10 mouse cellular contexts compared by ENCODE assay signal in the genomic region with DNA sequence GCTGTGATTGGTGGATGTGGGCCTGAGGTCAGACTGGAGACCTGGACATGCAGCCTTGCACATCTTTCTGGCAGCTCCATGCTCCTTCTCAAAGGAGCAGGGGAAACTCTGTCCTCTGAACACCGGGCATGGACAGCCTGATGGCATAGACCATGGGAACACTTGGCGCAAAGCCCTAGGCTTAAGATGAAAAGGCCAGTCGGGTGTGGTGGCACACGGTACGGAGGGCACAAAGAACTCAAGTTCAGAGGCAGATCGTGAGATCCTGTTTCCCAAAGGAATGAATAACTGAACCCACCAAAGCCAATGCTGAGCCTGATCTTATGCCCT. TPM values are rescaled to one million over a fixed set of nuclear protein-coding genes. Genes with fewer than 3 reads are reported as not detected.
DNase-seq lines count a peak whose midpoint lies in the region; ATAC-seq and TF ChIP-seq lines count a peak whose summit lies in the region.
"Had no signal": no experiment of that assay in that cellular context is flagged by ENCODE, and none has a peak within 500 bp of the region (broad histone marks: within the 10 kb centered on the region; RNA-seq: fewer than 3 reads in every experiment).

No protein-coding gene starts in this region.

- no peaks in the 10 kb centered on the region for H3K27me3 ChIP-seq in heart, embryonic 15.5 days
- H3K27me3 ChIP-seq in midbrain, embryonic 13.5 days = no peaks in the 10 kb centered on the region
- no peaks in the 10 kb centered on the region for H3K27me3 ChIP-seq in midbrain, embryonic 14.5 days (ENCODE audit: control insufficient read depth, insufficient read depth, low read length)
- no peaks in the 10 kb centered on the region for H3K27me3 ChIP-seq in intestine, postnatal 0 days (replicated peaks; ENCODE audit: control insufficient read depth, insufficient read depth, low read length)
- H3K27me3 ChIP-seq: hindbrain, embryonic 15.5 days; midbrain, embryonic 12.5 days had no signal

- H3K27ac ChIP-seq in heart, embryonic 15.5 days = peak overlapping the region; percentile 56
- no peak overlapping the region for H3K27ac ChIP-seq in midbrain, embryonic 13.5 days
- no peak overlapping the region for H3K27ac ChIP-seq in midbrain, embryonic 14.5 days (replicated peaks; ENCODE audit: low read depth, low read length)
- no peak overlapping the region for H3K27ac ChIP-seq in intestine, postnatal 0 days (ENCODE audit: low read depth, low read length)
- H3K27ac ChIP-seq: hindbrain, embryonic 15.5 days; midbrain, embryonic 12.5 days had no signal

- H3K36me3 ChIP-seq in heart, embryonic 15.5 days = no peaks in the 10 kb centered on the region
- H3K36me3 ChIP-seq in midbrain, embryonic 13.5 days = no peaks in the 10 kb centered on the region
- H3K36me3 ChIP-seq in midbrain, embryonic 14.5 days (ENCODE audit: control insufficient read depth, insufficient read depth, low read length) = no peaks in the 10 kb centered on the region
- no peaks in the 10 kb centered on the region for H3K36me3 ChIP-seq in intestine, postnatal 0 days (ENCODE audit: control insufficient read depth, insufficient read depth)
- H3K36me3 ChIP-seq: hindbrain, embryonic 15.5 days; midbrain, embryonic 12.5 days had no signal

- H3K4me1 ChIP-seq in heart, embryonic 15.5 days (replicated peaks) = peaks cover 58% of the 10 kb centered on the region
- H3K4me1 ChIP-seq in midbrain, embryonic 13.5 days (replicated peaks) = peaks cover 6% of the 10 kb centered on the region
- H3K4me1 ChIP-seq in midbrain, embryonic 14.5 days (ENCODE audit: control insufficient read depth, insufficient read depth, low read length) = no peaks in the 10 kb centered on the region
- peaks cover 8% of the 10 kb centered on the region; the same call in 1 of the 2 replicates for H3K4me1 ChIP-seq in intestine, postnatal 0 days (replicated peaks; ENCODE audit: control insufficient read depth, insufficient read depth, low read length)

- 64% methylated on average over 6 of the region's 6 CpGs for WGBS in heart, embryonic 15.5 days
- WGBS in midbrain, embryonic 13.5 days = 94% methylated on average over 6 of the region's 6 CpGs
- 91% methylated on average over 6 of the region's 6 CpGs for whole genome bisulfite sequencing in midbrain, embryonic 14.5 days
- 74% methylated on average over 6 of the region's 6 CpGs for WGBS in intestine, postnatal 0 days

- no peak for DNase-seq in heart, postnatal 14 days
- no peak for DNase-seq in midbrain, embryonic 14.5 days
- no peak for DNase-seq in ovary, adult 18-20 months (ENCODE audit: low spot score)
- DNase-seq in left cerebral cortex, adult 18-20 months (ENCODE audit: low spot score in 2 of 2) = no peak
- DNase-seq: thymus, postnatal 25 days had no signal

- H3K9me3 ChIP-seq in heart, embryonic 15.5 days (replicated peaks) = no peaks in the 10 kb centered on the region
- H3K9me3 ChIP-seq in midbrain, embryonic 13.5 days = no peaks in the 10 kb centered on the region
- H3K9me3 ChIP-seq in midbrain, embryonic 14.5 days (ENCODE audit: control insufficient read depth, low read length) = no peaks in the 10 kb centered on the region
- H3K9me3 ChIP-seq in intestine, postnatal 0 days (ENCODE audit: control insufficient read depth) = no peaks in the 10 kb centered on the region
- H3K9me3 ChIP-seq: hindbrain, embryonic 15.5 days; midbrain, embryonic 12.5 days had no signal

- H3K4me2 ChIP-seq in heart, embryonic 15.5 days = no peak overlapping the region
- H3K4me2 ChIP-seq in midbrain, embryonic 13.5 days (replicated peaks) = no peak overlapping the region
- no peak overlapping the region for H3K4me2 ChIP-seq in midbrain, embryonic 14.5 days (ENCODE audit: low read length)
- H3K4me2 ChIP-seq in intestine, postnatal 0 days (replicated peaks; ENCODE audit: low read depth) = no peak overlapping the region
- H3K4me2 ChIP-seq: hindbrain, embryonic 15.5 days; midbrain, embryonic 12.5 days had no signal

- H3K9ac ChIP-seq in heart, embryonic 15.5 days = no peak overlapping the region
- no peak overlapping the region for H3K9ac ChIP-seq in midbrain, embryonic 13.5 days (replicated peaks)
- no peak overlapping the region for H3K9ac ChIP-seq in midbrain, embryonic 14.5 days (replicated peaks; ENCODE audit: low read length)
- H3K9ac ChIP-seq in intestine, postnatal 0 days (ENCODE audit: low read depth, low read length) = no peak overlapping the region
- H3K9ac ChIP-seq: hindbrain, embryonic 15.5 days; midbrain, embryonic 12.5 days had no signal

- TF ChIP-seq CTCF in intestine, postnatal 0 days (IDR thresholded peaks at IDR 0.05; ENCODE audit: low read depth) = no peak

- no peak overlapping the region for H3K4me3 ChIP-seq in heart, embryonic 15.5 days
- no peak overlapping the region for H3K4me3 ChIP-seq in midbrain, embryonic 13.5 days (replicated peaks)
- H3K4me3 ChIP-seq in midbrain, embryonic 14.5 days (replicated peaks; ENCODE audit: low read depth, low read length) = no peak overlapping the region
- H3K4me3 ChIP-seq in intestine, postnatal 0 days (ENCODE audit: low read depth, low read length) = no peak overlapping the region
- H3K4me3 ChIP-seq: hindbrain, embryonic 15.5 days; midbrain, embryonic 12.5 days had no signal

- no peak for ATAC-seq in heart, embryonic 15.5 days (replicated peaks; ENCODE audit: insufficient number of reproducible peaks, insufficient read depth, low FRiP score, low read depth)
- 0 out of 2 replicates have a peak, but pooled peaks have one; percentile 18 for ATAC-seq in midbrain, embryonic 13.5 days
- no peak for ATAC-seq in midbrain, embryonic 14.5 days (ENCODE audit: low FRiP score, low TSS enrichment)
- peak; percentile 5; the same call in 1 of the 2 replicates for ATAC-seq in intestine, postnatal 0 days

- intact Hi-C loops in heart, postnatal 14 days (cut with DNase I) = no loop called here

RNA-seq across cellular contexts. Expression of gene Tgoln1, which starts 43.6 kb away (rescaled TPM):
- 22.7 and 24.4 TPM in 2 replicates for polyA plus RNA-seq in heart, embryonic 15.5 days (2015; fragmentation: Nextera tagmentation; extraction: Ambion mirVana)
- total RNA-seq in heart, postnatal 14 days (2021) = 10 to 100 TPM; 46.4 to 47.6 TPM
- 39.6 and 41.2 TPM in 2 replicates for polyA plus RNA-seq in midbrain, embryonic 13.5 days (2015; fragmentation: Nextera tagmentation; extraction: Ambion mirVana)
- polyA plus RNA-seq in midbrain, embryonic 14.5 days (2014; fragmentation: Nextera tagmentation; extraction: Ambion mirVana) = 31.6 and 47.1 TPM in 2 replicates
- polyA plus RNA-seq in intestine, postnatal 0 days (2015; fragmentation: Nextera tagmentation; extraction: Ambion mirVana) = 133 and 136 TPM in 2 replicates
- total RNA-seq in left cerebral cortex, adult 18-20 months (2021) = 100 to 1,000 TPM in 1 of 2 experiments, 10 to 100 TPM in 1; 97.3 to 102 TPM

Comparison
In these comparisons a context has a peak if more than half of its experiments do, and no peak if none do; other contexts are left out.
1. ATAC-seq: peak in midbrain, embryonic 13.5 days (single experiment) and intestine, postnatal 0 days (single experiment); none in heart, embryonic 15.5 days (single experiment) and midbrain, embryonic 14.5 days (single experiment).